17 mouse cellular contexts compared by ENCODE assay signal in the genomic region with DNA sequence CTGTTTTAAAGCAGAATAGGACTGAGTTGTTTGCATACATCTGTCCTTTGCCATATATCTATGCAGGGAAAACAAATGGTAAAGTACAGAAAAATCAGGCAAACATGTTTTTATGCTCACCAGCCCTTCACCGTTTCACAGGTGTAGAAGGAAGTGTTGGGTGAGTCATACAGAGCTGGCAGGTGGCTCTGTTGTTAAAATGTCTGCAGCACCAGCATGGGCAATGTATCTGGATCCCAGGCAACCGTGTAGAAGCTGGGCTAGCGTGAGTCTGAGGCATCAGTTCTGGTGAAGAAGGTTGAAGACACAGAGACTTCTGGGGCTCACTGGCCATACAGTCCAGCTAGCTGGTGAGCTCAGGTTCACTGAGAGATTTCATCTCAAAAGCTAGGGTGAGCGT.
"Had no signal": no experiment of that assay in that cellular context is flagged by ENCODE, and none has a peak within 500 bp of the region (broad histone marks: within the 10 kb centered on the region; RNA-seq: fewer than 3 reads in every experiment).

No protein-coding gene starts in this region.

- H3K4me1 ChIP-seq: midbrain, embryonic 10.5 days; midbrain, embryonic 12.5 days; neural tube, embryonic 13.5 days; neural tube, embryonic 15.5 days had no signal

- DNase-seq: lung, adult 18-20 months; lung, embryonic 14.5 days; lung, postnatal 10 days; lung, postnatal 4 days; midbrain, embryonic 14.5 days; retina, postnatal 1 day; right cerebral cortex, postnatal 4 days; spleen, adult 18-20 months; thymus, adult 18-20 months; thymus, postnatal 14 days; thymus, postnatal 36 days had no signal

- H3K4me3 ChIP-seq: midbrain, embryonic 10.5 days; midbrain, embryonic 12.5 days; myocyte; neural tube, embryonic 13.5 days; neural tube, embryonic 15.5 days had no signal

- H3K9me3 ChIP-seq: midbrain, embryonic 10.5 days; midbrain, embryonic 12.5 days; neural tube, embryonic 13.5 days; neural tube, embryonic 15.5 days had no signal

- ATAC-seq: midbrain, embryonic 16.5 days had no signal

- H3K27me3 ChIP-seq: midbrain, embryonic 12.5 days; neural tube, embryonic 13.5 days; neural tube, embryonic 15.5 days had no signal

- H3K4me2 ChIP-seq: lung, embryonic 14.5 days; midbrain, embryonic 12.5 days; neural tube, embryonic 13.5 days; neural tube, embryonic 15.5 days had no signal

- H3K9ac ChIP-seq: lung, embryonic 14.5 days; midbrain, embryonic 12.5 days; neural tube, embryonic 13.5 days; neural tube, embryonic 15.5 days had no signal

- H3K27ac ChIP-seq: midbrain, embryonic 10.5 days; midbrain, embryonic 12.5 days; neural tube, embryonic 13.5 days; neural tube, embryonic 15.5 days had no signal

- H3K36me3 ChIP-seq: midbrain, embryonic 10.5 days; midbrain, embryonic 12.5 days; neural tube, embryonic 13.5 days; neural tube, embryonic 15.5 days had no signal
